Mouse (Mus musculus) 416B (cell line): ENCODE results near the gene Elovl7.

ENCODE experiments used
- DNase-seq: peaks from one replicate; pipeline ENCODE4 v3.0.0; 2011; ENCODE audit warnings: low read depth

The Elovl7 gene

GRCm38 (mm10) chr13:108303841-108304240, 89.6 kb downstream of the Elovl7 start:
- DNase-seq = peak; percentile 95

GRCm38 (mm10) chr13:108304680-108305079, 90.5 kb downstream of the Elovl7 start:
- peak; percentile 63 for DNase-seq

- peak; percentile 99 for DNase-seq
Measured at GRCm38 (mm10) chr13:108315702-108316486, 101.7 kb downstream of the Elovl7 start, which contains the start of gene Depdc1b. Gene Depdc1b, plus strand, starts transcription at chr13:108316332.

GRCm38 (mm10) chr13:108316487-108316903, 102.3 kb downstream of the Elovl7 start:
- peak; percentile 88 for DNase-seq

- DNase-seq = no peak
Measured at GRCm38 (mm10) chr13:108317414-108317813, 103.2 kb downstream of the Elovl7 start.

GRCm38 (mm10) chr13:108319028-108319427, 104.8 kb downstream of the Elovl7 start:
- no peak for DNase-seq

GRCm38 (mm10) chr13:108320216-108320615, 106.0 kb downstream of the Elovl7 start:
- DNase-seq = peak; percentile 47

GRCm38 (mm10) chr13:108322466-108322865, 108.3 kb downstream of the Elovl7 start:
- no peak for DNase-seq

- DNase-seq = peak; percentile 61
Measured at GRCm38 (mm10) chr13:108323317-108323716, 109.1 kb downstream of the Elovl7 start.

GRCm38 (mm10) chr13:108323866-108324829, 109.9 kb downstream of the Elovl7 start:
- DNase-seq = no peak

GRCm38 (mm10) chr13:108325871-108326270, 111.7 kb downstream of the Elovl7 start:
- no peak for DNase-seq

GRCm38 (mm10) chr13:108326351-108326750, 112.1 kb downstream of the Elovl7 start:
- DNase-seq = no peak

- no peak for DNase-seq
Measured at GRCm38 (mm10) chr13:108327047-108327446, 112.8 kb downstream of the Elovl7 start.

- no peak for DNase-seq
Measured at GRCm38 (mm10) chr13:108328406-108329180, 114.4 kb downstream of the Elovl7 start.

GRCm38 (mm10) chr13:108329693-108330092, 115.5 kb downstream of the Elovl7 start:
- DNase-seq = peak; percentile 88
